Mouse (Mus musculus): ENCODE results near the gene Hoxa9. TPM values are rescaled to one million over a fixed set of nuclear protein-coding genes. Genes with fewer than 3 reads are reported as not detected.
A peak's percentile ranks its signal among the peaks of the same experiment; 100 is the strongest.

The Hoxa9 gene
- 0.11 and 0.26 TPM in 2 replicates for polyA plus RNA-seq (2014; fragmentation: Nextera tagmentation; extraction: Ambion mirVana)

DNA sequence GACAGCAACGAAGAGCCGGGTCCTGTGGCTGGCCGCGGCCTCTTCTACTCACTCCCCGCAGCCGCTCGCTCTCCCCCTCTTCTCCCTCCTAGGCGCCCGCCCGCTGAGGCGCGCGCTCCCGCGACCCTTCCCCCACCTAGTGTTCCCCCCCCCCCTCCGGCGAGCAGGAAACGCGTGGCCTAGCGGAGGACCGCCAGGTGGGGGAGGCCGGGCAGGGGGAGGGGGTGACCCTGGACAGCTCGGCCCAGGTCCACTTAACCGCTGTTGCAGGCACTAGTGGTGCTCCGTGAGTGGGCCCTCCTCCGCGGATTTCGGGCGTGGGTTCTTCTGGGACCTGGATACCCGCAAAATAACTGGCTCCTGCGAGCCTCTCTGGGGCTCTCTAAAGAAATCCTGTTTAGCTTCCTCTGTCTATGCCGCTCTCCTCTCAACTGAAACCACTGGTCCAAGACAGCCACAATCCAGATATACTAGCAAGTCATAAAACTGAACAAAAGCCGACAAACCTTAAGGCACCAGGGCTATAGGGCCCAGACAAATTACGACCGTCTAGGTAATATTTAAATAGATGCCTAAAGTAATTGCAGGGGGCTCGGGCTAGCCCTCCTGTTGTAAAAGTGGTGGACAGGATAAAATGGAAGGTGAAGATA, at the start of gene Hoxa9:
Gene Hoxa9, minus strand, starts transcription at position 574 of the 650 bp plus-strand sequence.
- no peaks in the 10 kb centered on the region for H3K36me3 ChIP-seq (ENCODE audit: control insufficient read depth, insufficient read depth, low read length)
- no peaks in the 10 kb centered on the region for H3K9me3 ChIP-seq (ENCODE audit: control insufficient read depth, low read length)
- no peak within 1 kb of the TSS for H3K4me3 ChIP-seq (ENCODE audit: control insufficient read depth in 1 of 2, insufficient read depth in 1 of 2, low read depth in 1 of 2, low read length in 2 of 2)
- no peak within 1 kb of the TSS for H3K27ac ChIP-seq (replicated peaks in 1 of 2; ENCODE audit: control insufficient read depth in 1 of 2, insufficient read depth in 1 of 2, low read depth in 2 of 2, low read length in 2 of 2)
- H3K4me1 ChIP-seq (ENCODE audit: control insufficient read depth in 2 of 2, insufficient read depth in 2 of 2, low read length in 2 of 2): no peaks in the 10 kb centered on the region; a peak in 1 of 4 replicates
- no peak within 1 kb of the TSS for H3K4me2 ChIP-seq (ENCODE audit: low read length)
- H3K27me3 ChIP-seq (ENCODE audit: control insufficient read depth, insufficient read depth, low read length): peaks cover 98% of the 10 kb centered on the region
- under 1% methylated on average over 24 of the region's 36 CpGs for WGBS
- ATAC-seq (ENCODE audit: insufficient number of reproducible peaks, insufficient read depth, low FRiP score, low read depth): no peak
- no peak within 1 kb of the TSS for H3K9ac ChIP-seq (ENCODE audit: low read length)

DNA sequence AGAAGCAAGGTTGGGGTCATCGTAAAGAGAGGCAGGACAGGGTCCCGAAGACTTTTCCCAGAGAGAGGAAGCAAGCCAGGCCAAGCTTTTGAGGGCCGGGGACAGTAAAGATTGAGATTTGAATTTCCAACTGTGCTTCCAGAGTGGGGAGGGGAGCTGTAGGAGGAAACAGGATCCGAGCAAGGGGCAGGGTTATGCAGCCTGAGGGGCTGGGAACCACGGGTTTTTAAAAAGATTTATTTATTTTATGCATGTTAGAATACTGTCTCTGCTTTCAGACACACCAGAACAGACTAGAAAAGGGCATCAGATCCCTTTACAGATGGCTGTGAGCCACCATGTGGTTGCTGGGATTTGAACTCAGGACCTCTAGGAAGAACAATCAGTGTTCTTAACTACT, 46.0 kb upstream of the Hoxa9 start:
- Histone ChIP-seq H3K27me3 (ENCODE audit: control insufficient read depth, insufficient read depth, low read length) (peaks cover 62% of the 10 kb centered on the region), H3K4me3 (ENCODE audit: control insufficient read depth in 1 of 2, insufficient read depth in 1 of 2, low read depth in 1 of 2, low read length in 2 of 2) (no peak overlapping the region), H3K27ac (replicated peaks in 1 of 2; ENCODE audit: control insufficient read depth in 1 of 2, insufficient read depth in 1 of 2, low read depth in 2 of 2, low read length in 2 of 2) (no peak overlapping the region), H3K9ac (ENCODE audit: low read length) (no peak overlapping the region), H3K36me3 (ENCODE audit: control insufficient read depth, insufficient read depth, low read length) (no peaks in the 10 kb centered on the region), H3K4me2 (ENCODE audit: low read length) (no peak overlapping the region), H3K9me3 (ENCODE audit: control insufficient read depth, low read length) (no peaks in the 10 kb centered on the region), H3K4me1 (ENCODE audit: control insufficient read depth in 2 of 2, insufficient read depth in 2 of 2, low read length in 2 of 2) (peaks cover 2 to 5% of the 10 kb centered on the region in 2 experiments; a peak in 1 of 4 replicates)
- no peak for ATAC-seq (ENCODE audit: insufficient number of reproducible peaks, insufficient read depth, low FRiP score, low read depth)
- 7% methylated on average over 5 of the region's 5 CpGs for WGBS

DNA sequence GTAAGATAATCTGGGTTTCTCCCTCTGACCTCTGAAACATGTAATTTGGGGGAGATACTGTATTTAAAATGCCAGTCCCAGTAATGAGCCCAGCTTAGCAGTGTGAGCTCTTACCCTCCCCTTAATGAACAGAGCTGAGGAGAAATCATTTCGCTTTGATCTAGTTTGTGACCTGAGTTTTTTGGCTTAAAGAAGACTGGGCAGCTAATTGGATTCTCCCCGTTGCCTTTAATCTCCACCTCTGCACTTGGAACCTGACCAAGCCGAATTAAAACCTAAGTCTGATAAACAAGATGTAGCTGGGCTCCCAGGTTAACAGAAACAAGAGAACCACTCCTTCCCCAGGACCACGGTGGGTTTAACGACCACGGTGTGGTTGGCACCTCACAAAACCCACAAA, 45.5 kb upstream of the Hoxa9 start:
- Histone ChIP-seq H3K9ac (ENCODE audit: low read length) (no peak overlapping the region), H3K4me2 (ENCODE audit: low read length) (no peak overlapping the region), H3K4me3 (ENCODE audit: control insufficient read depth in 1 of 2, insufficient read depth in 1 of 2, low read depth in 1 of 2, low read length in 2 of 2) (no peak overlapping the region), H3K36me3 (ENCODE audit: control insufficient read depth, insufficient read depth, low read length) (no peaks in the 10 kb centered on the region), H3K4me1 (ENCODE audit: control insufficient read depth in 2 of 2, insufficient read depth in 2 of 2, low read length in 2 of 2) (peaks cover 2 to 5% of the 10 kb centered on the region in 2 experiments; a peak in 1 of 4 replicates), H3K9me3 (ENCODE audit: control insufficient read depth, low read length) (no peaks in the 10 kb centered on the region), H3K27me3 (ENCODE audit: control insufficient read depth, insufficient read depth, low read length) (peaks cover 67% of the 10 kb centered on the region), H3K27ac (replicated peaks in 1 of 2; ENCODE audit: control insufficient read depth in 1 of 2, insufficient read depth in 1 of 2, low read depth in 2 of 2, low read length in 2 of 2) (no peak overlapping the region)
- no peak for ATAC-seq (ENCODE audit: insufficient number of reproducible peaks, insufficient read depth, low FRiP score, low read depth)
- WGBS: 1% methylated on average over 6 of the region's 6 CpGs

DNA sequence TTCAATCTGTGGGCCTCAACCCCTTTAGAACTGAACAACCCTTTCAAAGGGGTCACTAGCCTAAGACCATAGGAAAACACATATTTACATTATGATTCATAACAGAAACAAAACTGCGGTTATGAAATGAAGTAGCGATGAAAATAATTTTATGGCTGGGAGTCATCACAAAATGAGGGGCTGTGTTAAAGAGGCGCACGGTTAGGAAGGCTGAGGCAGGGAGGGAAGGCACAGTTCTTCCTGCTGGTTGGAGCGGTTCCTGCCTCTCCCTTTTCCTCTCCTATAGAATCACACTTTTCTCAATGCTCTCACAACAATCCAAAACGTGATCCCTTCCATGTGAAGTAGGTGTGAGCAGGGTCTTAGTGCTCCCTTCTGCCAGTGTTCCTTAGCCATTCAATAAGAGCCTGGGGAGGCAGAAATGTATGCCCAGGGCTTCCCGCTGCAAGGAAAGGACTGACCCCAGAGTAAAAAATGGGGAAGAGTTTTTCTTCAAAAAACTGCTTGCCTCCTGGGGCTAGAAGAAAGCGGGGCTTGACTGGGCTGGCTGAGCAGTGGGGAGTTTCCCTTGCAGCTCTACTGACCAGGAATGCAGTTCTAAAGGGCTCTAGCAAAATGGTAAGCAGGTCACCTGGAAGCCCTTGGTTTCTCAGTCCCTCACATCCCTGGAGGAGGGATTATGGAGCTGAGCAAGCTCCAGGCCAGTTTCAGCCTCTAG, 44.8 kb upstream of the Hoxa9 start:
- ATAC-seq (ENCODE audit: insufficient number of reproducible peaks, insufficient read depth, low FRiP score, low read depth): no peak
- Histone ChIP-seq H3K27ac (replicated peaks in 1 of 2; ENCODE audit: control insufficient read depth in 1 of 2, insufficient read depth in 1 of 2, low read depth in 2 of 2, low read length in 2 of 2) (no peak overlapping the region), H3K27me3 (ENCODE audit: control insufficient read depth, insufficient read depth, low read length) (peaks cover 74% of the 10 kb centered on the region), H3K4me3 (ENCODE audit: control insufficient read depth in 1 of 2, insufficient read depth in 1 of 2, low read depth in 1 of 2, low read length in 2 of 2) (no peak overlapping the region), H3K9me3 (ENCODE audit: control insufficient read depth, low read length) (no peaks in the 10 kb centered on the region), H3K4me2 (ENCODE audit: low read length) (no peak overlapping the region), H3K36me3 (ENCODE audit: control insufficient read depth, insufficient read depth, low read length) (no peaks in the 10 kb centered on the region), H3K4me1 (ENCODE audit: control insufficient read depth in 2 of 2, insufficient read depth in 2 of 2, low read length in 2 of 2) (peaks cover 2 to 5% of the 10 kb centered on the region in 2 experiments; a peak in 1 of 4 replicates), H3K9ac (ENCODE audit: low read length) (no peak overlapping the region)
- 18% methylated on average over 8 of the region's 8 CpGs for WGBS

DNA sequence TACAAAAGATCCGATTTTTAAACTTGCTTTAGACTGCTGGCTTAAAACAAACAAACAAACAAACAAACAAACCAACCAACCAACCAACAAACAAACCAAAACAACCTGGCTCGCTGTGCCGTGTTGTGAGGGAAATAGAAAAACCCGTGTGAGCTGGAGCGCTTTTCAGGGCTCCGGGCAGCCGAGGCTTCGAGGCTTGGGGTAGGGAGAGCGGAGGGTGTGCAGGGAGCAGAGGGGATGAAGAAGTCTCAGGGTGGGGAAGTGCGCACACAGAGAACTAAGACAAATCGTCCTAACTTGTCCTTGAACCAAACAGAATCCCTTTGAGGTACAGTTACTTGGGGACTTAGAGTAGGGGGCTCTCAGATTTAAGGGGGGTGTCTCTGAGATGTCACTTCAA, 43.7 kb upstream of the Hoxa9 start:
- no peak overlapping the region for H3K4me2 ChIP-seq (ENCODE audit: low read length)
- 4% methylated on average over 11 of the region's 11 CpGs for WGBS
- H3K36me3 ChIP-seq (ENCODE audit: control insufficient read depth, insufficient read depth, low read length): no peaks in the 10 kb centered on the region
- H3K27ac ChIP-seq (replicated peaks in 1 of 2; ENCODE audit: control insufficient read depth in 1 of 2, insufficient read depth in 1 of 2, low read depth in 2 of 2, low read length in 2 of 2): no peak overlapping the region
- no peak overlapping the region for H3K4me3 ChIP-seq (ENCODE audit: control insufficient read depth in 1 of 2, insufficient read depth in 1 of 2, low read depth in 1 of 2, low read length in 2 of 2)
- no peak overlapping the region for H3K9ac ChIP-seq (ENCODE audit: low read length)
- H3K4me1 ChIP-seq (ENCODE audit: control insufficient read depth in 2 of 2, insufficient read depth in 2 of 2, low read length in 2 of 2): peaks cover 0 to 3% of the 10 kb centered on the region in 2 experiments; a peak in 1 of 4 replicates
- no peaks in the 10 kb centered on the region for H3K9me3 ChIP-seq (ENCODE audit: control insufficient read depth, low read length)
- no peak for ATAC-seq (ENCODE audit: insufficient number of reproducible peaks, insufficient read depth, low FRiP score, low read depth)
- H3K27me3 ChIP-seq (ENCODE audit: control insufficient read depth, insufficient read depth, low read length): peaks cover 85% of the 10 kb centered on the region

DNA sequence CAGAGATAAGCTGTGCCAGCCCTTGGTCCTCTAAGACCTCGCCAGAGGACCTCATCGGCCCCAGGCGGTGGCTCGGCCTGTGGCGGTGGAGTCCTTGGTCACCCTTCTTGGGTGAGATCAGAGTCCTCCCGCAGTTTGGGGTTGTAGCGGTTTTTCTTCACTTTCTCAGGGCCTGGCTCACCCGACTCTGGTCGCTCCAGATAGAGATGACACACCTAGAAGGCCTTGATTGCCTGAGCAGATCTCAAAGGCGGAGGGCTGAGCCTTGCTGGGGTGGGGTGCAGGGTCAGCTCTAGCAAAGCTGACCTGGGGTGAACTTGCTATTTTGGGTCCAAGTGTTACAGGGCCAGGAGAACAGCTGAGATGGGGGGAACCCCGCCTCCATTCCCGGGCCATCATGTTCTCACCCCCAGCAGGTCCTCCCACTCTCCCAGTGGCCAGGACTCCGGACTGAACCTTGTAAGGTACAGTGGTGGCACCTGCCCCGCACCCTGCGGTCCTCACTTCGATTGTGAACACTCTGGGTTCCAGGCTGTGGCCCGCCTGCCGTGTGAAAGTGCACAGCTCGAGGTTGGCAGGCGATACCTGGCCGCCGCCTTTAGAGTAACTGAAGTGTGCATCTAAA, 42.9 kb upstream of the Hoxa9 start:
- no peaks in the 10 kb centered on the region for H3K9me3 ChIP-seq (ENCODE audit: control insufficient read depth, low read length)
- ATAC-seq (ENCODE audit: insufficient number of reproducible peaks, insufficient read depth, low FRiP score, low read depth): no peak
- no peak overlapping the region for H3K9ac ChIP-seq (ENCODE audit: low read length)
- H3K36me3 ChIP-seq (ENCODE audit: control insufficient read depth, insufficient read depth, low read length): no peaks in the 10 kb centered on the region
- H3K27ac ChIP-seq (replicated peaks in 1 of 2; ENCODE audit: control insufficient read depth in 1 of 2, insufficient read depth in 1 of 2, low read depth in 2 of 2, low read length in 2 of 2): no peak overlapping the region
- H3K27me3 ChIP-seq (ENCODE audit: control insufficient read depth, insufficient read depth, low read length): peaks cover 94% of the 10 kb centered on the region
- H3K4me1 ChIP-seq (ENCODE audit: control insufficient read depth in 2 of 2, insufficient read depth in 2 of 2, low read length in 2 of 2): peaks cover 0 to 3% of the 10 kb centered on the region in 2 experiments; a peak in 1 of 4 replicates
- WGBS: 3% methylated on average over 22 of the region's 22 CpGs
- H3K4me3 ChIP-seq (ENCODE audit: control insufficient read depth in 1 of 2, insufficient read depth in 1 of 2, low read depth in 1 of 2, low read length in 2 of 2): no peak overlapping the region
- H3K4me2 ChIP-seq (ENCODE audit: low read length): 0 out of 2 replicates have a peak overlapping the region, but pooled peaks have one; percentile 1

DNA sequence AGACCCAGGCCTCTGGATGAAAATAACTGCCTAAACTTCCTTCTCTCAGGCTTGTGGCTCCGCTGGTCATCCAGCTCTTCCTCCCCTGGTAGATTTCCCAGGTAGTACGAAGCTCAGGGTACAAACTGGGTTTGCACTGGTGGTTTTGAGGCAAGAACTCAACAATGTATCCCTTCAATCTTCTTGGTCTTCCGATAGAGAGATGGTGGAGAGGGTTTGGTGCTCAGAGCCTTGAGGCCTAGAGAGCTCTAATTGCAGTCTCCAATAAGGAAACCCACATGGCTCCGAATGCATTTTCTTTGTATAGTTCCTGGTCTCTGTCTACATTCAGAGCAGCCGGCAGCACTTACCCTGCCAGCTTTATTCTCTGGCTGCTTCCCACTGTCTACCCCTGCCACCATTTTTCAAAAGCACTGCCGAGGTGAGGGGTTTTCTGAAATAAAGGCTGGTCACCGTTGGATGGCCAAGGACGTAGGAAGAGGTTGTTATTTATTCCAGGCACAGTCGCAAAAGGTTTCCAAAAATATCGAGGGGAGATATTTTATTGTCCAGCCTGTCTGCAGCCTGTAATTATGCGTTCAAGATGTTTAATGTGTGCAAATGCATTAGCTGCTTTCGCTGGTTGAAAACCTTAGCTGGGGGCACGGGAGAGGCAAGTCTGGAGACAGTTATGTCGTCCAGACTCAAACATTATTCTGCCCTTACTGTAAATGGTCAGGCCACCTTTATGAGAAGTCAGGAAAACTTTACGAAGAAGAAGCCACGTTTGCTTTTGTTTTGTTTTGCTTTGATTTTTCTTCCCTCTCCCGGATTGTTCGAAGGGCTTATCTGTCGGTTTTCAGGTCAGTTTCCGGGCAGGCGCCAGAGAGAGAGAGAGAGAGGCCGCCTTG, 42.1 kb upstream of the Hoxa9 start:
- Histone ChIP-seq H3K9ac (ENCODE audit: low read length) (no peak overlapping the region), H3K27me3 (ENCODE audit: control insufficient read depth, insufficient read depth, low read length) (peaks cover 98% of the 10 kb centered on the region), H3K4me1 (ENCODE audit: control insufficient read depth in 2 of 2, insufficient read depth in 2 of 2, low read length in 2 of 2) (peaks cover 0 to 3% of the 10 kb centered on the region in 2 experiments; a peak in 1 of 4 replicates), H3K27ac (replicated peaks in 1 of 2; ENCODE audit: control insufficient read depth in 1 of 2, insufficient read depth in 1 of 2, low read depth in 2 of 2, low read length in 2 of 2) (no peak overlapping the region), H3K36me3 (ENCODE audit: control insufficient read depth, insufficient read depth, low read length) (no peaks in the 10 kb centered on the region), H3K9me3 (ENCODE audit: control insufficient read depth, low read length) (no peaks in the 10 kb centered on the region), H3K4me3 (ENCODE audit: control insufficient read depth in 1 of 2, insufficient read depth in 1 of 2, low read depth in 1 of 2, low read length in 2 of 2) (no peak overlapping the region), H3K4me2 (ENCODE audit: low read length) (0 out of 2 replicates have a peak overlapping the region, but pooled peaks have one; percentile 1)
- ATAC-seq (ENCODE audit: insufficient number of reproducible peaks, insufficient read depth, low FRiP score, low read depth): no peak
- 12% methylated on average over 22 of the region's 22 CpGs for WGBS

All from heart, embryonic 14.5 days (tissue).